Mouse (Mus musculus) heart, postnatal 0 days (tissue): Measurements from ENCODE around the gene Kifc5b. TPM values are rescaled to one million over a fixed set of nuclear protein-coding genes. Genes with fewer than 3 reads are reported as not detected.
A peak's percentile ranks its signal among the peaks of the same experiment; 100 is the strongest.

Source experiments
- ATAC-seq: fragments of 200-750 bp; cut with Nextera tagmentation; 2 replicates; pipeline ENCODE4 v1.8.0; 2017; ENCODE audit warnings: low read depth, moderate number of reproducible peaks, moderate library complexity; ENCODE audit not compliant: insufficient read depth
- DNase-seq: peaks from one replicate; pipeline ENCODE4 v3.0.0-alpha.2; 2016; ENCODE audit warnings: low spot score
- H3K27ac ChIP-seq: fragments of 300-500 bp; sonication (generic); 2 replicates; pipeline ENCODE4 v1.5.1; 2014; ENCODE audit warnings: low read depth, mild to moderate bottlenecking
- H3K27me3 ChIP-seq: fragments of 300-500 bp; sonication (generic); 2 replicates; pipeline ENCODE4 v1.6.1; 2014; ENCODE audit warnings: low read length, mixed read lengths; ENCODE audit not compliant: control insufficient read depth, insufficient read depth
- H3K36me3 ChIP-seq: fragments of 300-500 bp; sonication (generic); replicated peaks from 2 replicates; pipeline ENCODE4 v1.6.1; 2014; ENCODE audit warnings: low read length, mixed read lengths; ENCODE audit not compliant: control insufficient read depth, insufficient read depth
- H3K4me1 ChIP-seq: fragments of 300-500 bp; sonication (generic); 2 replicates; pipeline ENCODE4 v1.6.1; 2014; ENCODE audit warnings: antibody characterized with exemption; ENCODE audit not compliant: control insufficient read depth, insufficient read depth
- H3K4me2 ChIP-seq: fragments of 300-500 bp; sonication (generic); 2 replicates; pipeline ENCODE4 v1.6.1; 2014; ENCODE audit warnings: low read depth, mild to moderate bottlenecking, low read length, moderate library complexity
- H3K4me3 ChIP-seq: fragments of 300-500 bp; sonication (generic); 2 replicates; pipeline ENCODE4 v1.5.1; 2014; ENCODE audit warnings: low read depth, low read length
- H3K9ac ChIP-seq: fragments of 300-500 bp; sonication (generic); replicated peaks from 2 replicates; pipeline ENCODE4 v1.6.1; 2014; ENCODE audit warnings: low read depth, low read length, mixed read lengths
- H3K9me3 ChIP-seq: fragments of 300-500 bp; sonication (generic); replicated peaks from 2 replicates; pipeline ENCODE4 v1.6.1; 2016; ENCODE audit warnings: low read length; ENCODE audit not compliant: control insufficient read depth
- CTCF ChIP-seq: IDR thresholded peaks from 2 replicates; pipeline ENCODE4 v1.5.1; 2016; ENCODE audit warnings: antibody characterized with exemption, control low read depth, low read depth
- EP300 ChIP-seq: IDR thresholded peaks from 2 replicates; pipeline ENCODE4 v1.6.1; 2016; ENCODE audit warnings: antibody characterized with exemption, low read depth
- WGBS: fragments of 180-500 bp; shearing (Covaris S2); extraction: QIAGEN DNeasy Blood & Tissue Kit; methylation state at CpG from one replicate; pipeline ENCODE4 v1.1.7; 2014; 5-methylcytosine and 5-hydroxymethylcytosine counted together
- polyA plus RNA-seq: library from polyadenylated mRNA; unstranded; fragments of >200 nt; fragmentation: Nextera tagmentation; extraction: Ambion mirVana; gene quantifications from 2 replicates; pipeline ENCODE4 v1.2.1, GENCODE M21; 2015
- total RNA-seq: library from RNA; depleted of rRNA; stranded (reverse); fragments of >200 nt; gene quantifications from 2 replicates; pipeline ENCODE4 v1.2.3, GENCODE M21; 2014; ENCODE audit warnings: low replicate concordance; rRNA removed

Gene Kifc5b
- total RNA-seq (4.5 and 4.8 TPM in 2 replicates), polyA plus RNA-seq (0.93 and 1.5 TPM in 2 replicates)

GRCm38 (mm10) chr17:26916711-26917482 lies at the start of gene Kifc5b:
TSS of gene Kifc5b (plus strand) at chr17:26917091.
- no peaks in the 10 kb centered on the region for H3K27me3 ChIP-seq
- no peaks in the 10 kb centered on the region for H3K9me3 ChIP-seq
- WGBS = under 1% methylated on average over 69 of the region's 72 CpGs
- peak within 1 kb of the TSS; percentile 64; the same call in 1 of the 2 replicates for H3K27ac ChIP-seq
- peak; percentile 98 for DNase-seq
- H3K4me2 ChIP-seq = peak within 1 kb of the TSS; percentile 78
- no peaks in the 10 kb centered on the region for H3K4me1 ChIP-seq
- H3K36me3 ChIP-seq = peaks cover 6% of the 10 kb centered on the region; the same call in 1 of the 2 replicates
- H3K9ac ChIP-seq = peak within 1 kb of the TSS; percentile 69
- peak within 1 kb of the TSS; percentile 80 for H3K4me3 ChIP-seq
- ATAC-seq = peak; percentile 99
- TF ChIP-seq CTCF (peak; percentile 100), EP300 (no peak)

GRCm38 (mm10) chr17:26868756-26869155 lies 48.1 kb upstream of the Kifc5b start:
- peaks cover 15% of the 10 kb centered on the region for H3K4me1 ChIP-seq
- no peaks in the 10 kb centered on the region for H3K27me3 ChIP-seq
- ATAC-seq = peak; percentile 84
- H3K4me2 ChIP-seq = peak overlapping the region; percentile 16; the same call in 1 of the 2 replicates
- TF ChIP-seq CTCF (no peak), EP300 (peak; percentile 84; the same call in 1 of the 2 replicates)
- no peak overlapping the region for H3K9ac ChIP-seq
- H3K9me3 ChIP-seq = no peaks in the 10 kb centered on the region
- H3K36me3 ChIP-seq = no peaks in the 10 kb centered on the region
- DNase-seq = peak; percentile 87
- 14% methylated on average over 4 of the region's 5 CpGs for WGBS
- H3K27ac ChIP-seq = peak overlapping the region; percentile 89
- H3K4me3 ChIP-seq = no peak overlapping the region

GRCm38 (mm10) chr17:26872870-26873269 lies 44.0 kb upstream of the Kifc5b start:
- Histone ChIP-seq H3K27ac (0 out of 2 replicates have a peak overlapping the region, but pooled peaks have one; percentile 81), H3K9me3 (no peaks in the 10 kb centered on the region), H3K4me3 (no peak overlapping the region), H3K9ac (no peak overlapping the region), H3K27me3 (no peaks in the 10 kb centered on the region), H3K4me1 (peaks cover 28% of the 10 kb centered on the region), H3K4me2 (no peak overlapping the region), H3K36me3 (no peaks in the 10 kb centered on the region)
- WGBS = 61% methylated on average over 3 of the region's 3 CpGs
- ATAC-seq (no peak), DNase-seq (no peak)
- TF ChIP-seq EP300 (no peak), CTCF (no peak)

- ATAC-seq = no peak
- Histone ChIP-seq H3K9me3 (no peaks in the 10 kb centered on the region), H3K4me2 (no peak overlapping the region), H3K9ac (no peak overlapping the region), H3K27ac (peak overlapping the region; percentile 81; the same call in 1 of the 2 replicates), H3K27me3 (no peaks in the 10 kb centered on the region), H3K36me3 (no peaks in the 10 kb centered on the region), H3K4me3 (no peak overlapping the region), H3K4me1 (peaks cover 34% of the 10 kb centered on the region)
- no peak for TF ChIP-seq EP300
- TF ChIP-seq CTCF = no peak
- DNase-seq = no peak
- WGBS = 46% methylated on average over 8 of the region's 8 CpGs
Observed at GRCm38 (mm10) chr17:26873502-26873901, 43.4 kb upstream of the Kifc5b start.

GRCm38 (mm10) chr17:26874542-26874941 lies 42.3 kb upstream of the Kifc5b start:
- no peak for TF ChIP-seq CTCF
- TF ChIP-seq EP300 = no peak

More at GRCm38 (mm10) chr17:26874542-26874941, 42.3 kb upstream of the Kifc5b start:
- no peak for DNase-seq
- Histone ChIP-seq H3K36me3 (no peaks in the 10 kb centered on the region), H3K27me3 (no peaks in the 10 kb centered on the region), H3K4me3 (no peak overlapping the region), H3K4me1 (peaks cover 35% of the 10 kb centered on the region), H3K4me2 (no peak overlapping the region; the same call in 1 of the 2 replicates), H3K9me3 (no peaks in the 10 kb centered on the region), H3K9ac (0 out of 2 replicates have a peak overlapping the region, but pooled peaks have one; percentile 44), H3K27ac (peak overlapping the region; percentile 81)
- ATAC-seq = no peak
- 31% methylated on average over 11 of the region's 11 CpGs for WGBS
